Mouse (Mus musculus): ENCODE data around the gene Fam78a. TPM values are rescaled to one million over a fixed set of nuclear protein-coding genes. Genes with fewer than 3 reads are reported as not detected.
A peak's percentile ranks its signal among the peaks of the same experiment; 100 is the strongest.

The Fam78a gene
- polyA plus RNA-seq, 1 experiment from 2014 or later, result 3.8 TPM

DNA sequence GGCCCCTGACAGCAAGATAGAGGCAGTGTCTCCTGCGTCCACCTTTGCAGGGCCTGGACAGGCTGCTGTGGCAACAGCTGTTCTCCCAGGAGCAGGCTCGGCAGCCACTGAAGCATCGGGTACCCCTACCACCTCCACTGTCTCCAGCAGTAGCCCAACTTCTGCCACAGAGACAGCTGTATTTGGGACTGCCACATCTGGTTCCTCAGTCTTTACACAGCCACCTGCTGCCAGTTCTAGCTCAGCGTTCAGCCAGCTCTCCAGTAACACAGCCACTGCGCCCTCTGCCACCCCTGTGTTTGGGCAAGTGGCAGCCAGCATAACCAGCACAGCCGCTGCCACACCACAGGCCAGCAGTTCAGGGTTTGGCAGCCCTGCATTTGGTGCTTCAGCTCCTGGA, 50.5 kb downstream of the Fam78a start:
- Histone ChIP-seq H3K4me3 (ENCODE audit: low read depth, low read length) (no peak overlapping the region), H3K36me3 (replicated peaks; ENCODE audit: insufficient read depth, low read length) (peaks cover 71% of the 10 kb centered on the region), H3K9ac (replicated peaks) (no peak overlapping the region), H3K4me1 (ENCODE audit: insufficient read depth) (0 out of 2 replicates have a peak, but pooled peaks cover 5% of the 10 kb centered on the region), H3K27me3 (ENCODE audit: insufficient read depth, low read length) (no peaks in the 10 kb centered on the region), H3K4me2 (ENCODE audit: low read depth, low read length) (no peak overlapping the region), H3K27ac (ENCODE audit: low read depth) (no peak overlapping the region), H3K9me3 (ENCODE audit: low read length) (no peaks in the 10 kb centered on the region)
- no peak for TF ChIP-seq CTCF (IDR thresholded peaks at IDR 0.05; ENCODE audit: low read depth)
- ATAC-seq (no peak), DNase-seq (no peak)
- WGBS (ENCODE audit: insufficient replicate concordance), result 86% methylated on average over 6 of the region's 6 CpGs

DNA sequence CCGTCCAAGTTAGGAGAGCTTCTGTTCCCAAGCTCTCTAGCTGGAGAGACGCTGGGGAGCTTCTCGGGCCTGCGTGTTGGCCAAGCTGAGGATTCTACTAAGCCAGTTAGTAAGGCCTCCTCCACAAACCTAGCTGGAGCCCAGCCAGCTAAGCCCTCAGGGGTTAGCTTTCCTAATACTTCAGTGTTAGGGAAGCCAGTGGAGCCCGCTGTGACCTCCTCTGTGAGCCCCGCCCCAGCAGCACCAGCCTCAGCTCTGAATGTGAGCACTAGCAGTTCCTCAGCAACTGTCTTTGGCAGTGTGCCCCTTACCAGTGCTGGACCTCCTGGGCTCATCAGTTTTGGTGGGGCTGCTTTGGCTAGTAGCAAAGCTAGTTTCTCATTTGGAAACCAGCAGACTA, 51.2 kb downstream of the Fam78a start:
- ATAC-seq (no peak), DNase-seq (no peak)
- H3K27me3 ChIP-seq (ENCODE audit: insufficient read depth, low read length), result no peaks in the 10 kb centered on the region
- no peak overlapping the region for H3K9ac ChIP-seq (replicated peaks)
- H3K9me3 ChIP-seq (ENCODE audit: low read length), result no peaks in the 10 kb centered on the region
- H3K36me3 ChIP-seq (replicated peaks; ENCODE audit: insufficient read depth, low read length), result peaks cover 69% of the 10 kb centered on the region
- H3K27ac ChIP-seq (ENCODE audit: low read depth), result no peak overlapping the region
- 91% methylated on average over 6 of the region's 6 CpGs for WGBS (ENCODE audit: insufficient replicate concordance)
- no peak overlapping the region for H3K4me2 ChIP-seq (ENCODE audit: low read depth, low read length)
- no peak overlapping the region for H3K4me3 ChIP-seq (ENCODE audit: low read depth, low read length)
- TF ChIP-seq CTCF (IDR thresholded peaks at IDR 0.05; ENCODE audit: low read depth) (no peak), EP300 (IDR thresholded peaks at IDR 0.05; ENCODE audit: low read depth) (no peak)
- 0 out of 2 replicates have a peak, but pooled peaks cover 5% of the 10 kb centered on the region for H3K4me1 ChIP-seq (ENCODE audit: insufficient read depth)

DNA sequence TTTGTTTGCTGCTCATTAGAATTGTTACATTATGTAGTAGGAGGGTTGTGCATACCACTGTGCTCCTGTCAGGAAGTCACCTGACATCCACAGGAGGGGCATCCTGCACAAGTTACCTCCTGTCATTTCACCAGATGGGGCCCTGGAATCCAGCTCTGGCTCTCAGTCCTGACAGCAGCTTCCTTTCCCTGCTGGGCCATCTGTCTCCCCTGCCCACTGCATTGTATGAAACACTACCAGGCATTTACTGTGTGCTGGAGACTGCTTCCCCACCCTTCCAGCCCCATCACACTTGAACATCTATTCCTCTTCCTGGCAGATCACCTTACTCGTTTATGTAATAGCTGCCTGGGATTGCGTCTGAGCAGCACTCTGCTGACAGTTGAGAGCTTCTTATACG, 55.0 kb downstream of the Fam78a start:
- no peak overlapping the region for H3K27ac ChIP-seq (ENCODE audit: low read depth)
- H3K27me3 ChIP-seq (ENCODE audit: insufficient read depth, low read length), result no peaks in the 10 kb centered on the region
- H3K36me3 ChIP-seq (replicated peaks; ENCODE audit: insufficient read depth, low read length), result peaks cover 81% of the 10 kb centered on the region
- no peak overlapping the region for H3K4me2 ChIP-seq (ENCODE audit: low read depth, low read length)
- WGBS (ENCODE audit: insufficient replicate concordance), result 67% methylated on average over 3 of the region's 3 CpGs
- no peaks in the 10 kb centered on the region for H3K4me1 ChIP-seq (ENCODE audit: insufficient read depth)
- H3K9me3 ChIP-seq (ENCODE audit: low read length), result no peaks in the 10 kb centered on the region
- no peak overlapping the region for H3K9ac ChIP-seq (replicated peaks)
- ATAC-seq (no peak), DNase-seq (no peak)
- no peak for TF ChIP-seq CTCF (IDR thresholded peaks at IDR 0.05; ENCODE audit: low read depth)
- no peak for TF ChIP-seq EP300 (IDR thresholded peaks at IDR 0.05; ENCODE audit: low read depth)
- no peak overlapping the region for H3K4me3 ChIP-seq (ENCODE audit: low read depth, low read length)

DNA sequence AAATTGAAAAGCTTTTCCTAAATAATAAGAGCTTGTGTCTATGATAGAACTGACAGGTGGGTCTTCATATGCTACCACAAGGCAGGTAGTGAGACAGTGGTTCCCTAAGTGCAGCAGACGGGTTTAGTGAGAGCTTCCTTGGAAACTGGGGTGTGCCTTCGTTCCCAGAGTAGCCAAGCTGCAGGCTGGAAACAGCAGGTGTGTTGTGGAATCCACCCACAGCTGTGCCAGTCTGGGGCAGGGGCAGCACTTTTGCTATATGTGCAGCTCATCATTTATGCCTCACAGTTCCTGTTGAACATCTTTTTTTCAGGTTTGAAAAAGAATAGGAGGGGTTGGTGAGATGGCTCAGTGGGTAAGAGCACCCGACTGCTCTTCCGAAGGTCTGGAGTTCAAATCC, 60.3 kb downstream of the Fam78a start:
- Histone ChIP-seq H3K27me3 (ENCODE audit: insufficient read depth, low read length) (no peaks in the 10 kb centered on the region), H3K27ac (ENCODE audit: low read depth) (no peak overlapping the region), H3K4me3 (ENCODE audit: low read depth, low read length) (no peak overlapping the region), H3K9me3 (ENCODE audit: low read length) (no peaks in the 10 kb centered on the region), H3K4me1 (ENCODE audit: insufficient read depth) (no peaks in the 10 kb centered on the region), H3K9ac (replicated peaks) (no peak overlapping the region), H3K36me3 (replicated peaks; ENCODE audit: insufficient read depth, low read length) (peaks cover 72% of the 10 kb centered on the region), H3K4me2 (ENCODE audit: low read depth, low read length) (no peak overlapping the region)
- no peak for ATAC-seq
- no peak for TF ChIP-seq CTCF (IDR thresholded peaks at IDR 0.05; ENCODE audit: low read depth)
- TF ChIP-seq EP300 (IDR thresholded peaks at IDR 0.05; ENCODE audit: low read depth), result no peak
- WGBS (ENCODE audit: insufficient replicate concordance), result 85% methylated on average over 4 of the region's 4 CpGs
- no peak for DNase-seq

DNA sequence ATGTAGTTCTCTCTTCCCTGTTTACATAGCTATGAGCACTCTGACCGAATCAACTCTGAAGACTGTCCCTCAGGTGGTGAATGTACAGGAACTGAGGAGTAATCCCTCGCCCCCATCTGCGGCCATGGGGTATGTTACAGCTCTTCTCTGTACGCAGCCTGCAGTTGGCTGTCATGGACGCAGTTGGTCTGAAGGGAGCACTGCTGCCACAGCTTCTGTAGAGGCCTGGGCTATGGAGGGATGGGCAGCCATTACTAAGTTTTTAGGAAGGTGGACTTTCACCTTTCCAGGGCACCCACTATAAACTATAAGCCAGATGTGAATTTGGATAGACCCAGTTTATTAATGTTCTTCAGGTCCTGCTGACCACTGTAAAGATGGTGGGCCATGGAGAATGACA, 64.4 kb downstream of the Fam78a start:
- no peak overlapping the region for H3K4me2 ChIP-seq (ENCODE audit: low read depth, low read length)
- TF ChIP-seq CTCF (IDR thresholded peaks at IDR 0.05; ENCODE audit: low read depth) (peak; percentile 22; the same call in 1 of the 2 replicates), EP300 (IDR thresholded peaks at IDR 0.05; ENCODE audit: low read depth) (no peak)
- no peaks in the 10 kb centered on the region for H3K27me3 ChIP-seq (ENCODE audit: insufficient read depth, low read length)
- no peak overlapping the region for H3K9ac ChIP-seq (replicated peaks)
- DNase-seq (no peak), ATAC-seq (no peak)
- no peaks in the 10 kb centered on the region for H3K4me1 ChIP-seq (ENCODE audit: insufficient read depth)
- no peaks in the 10 kb centered on the region for H3K9me3 ChIP-seq (ENCODE audit: low read length)
- H3K27ac ChIP-seq (ENCODE audit: low read depth), result no peak overlapping the region
- H3K36me3 ChIP-seq (replicated peaks; ENCODE audit: insufficient read depth, low read length), result peaks cover 73% of the 10 kb centered on the region
- H3K4me3 ChIP-seq (ENCODE audit: low read depth, low read length), result no peak overlapping the region
- WGBS (ENCODE audit: insufficient replicate concordance), result 83% methylated on average over 5 of the region's 5 CpGs

DNA sequence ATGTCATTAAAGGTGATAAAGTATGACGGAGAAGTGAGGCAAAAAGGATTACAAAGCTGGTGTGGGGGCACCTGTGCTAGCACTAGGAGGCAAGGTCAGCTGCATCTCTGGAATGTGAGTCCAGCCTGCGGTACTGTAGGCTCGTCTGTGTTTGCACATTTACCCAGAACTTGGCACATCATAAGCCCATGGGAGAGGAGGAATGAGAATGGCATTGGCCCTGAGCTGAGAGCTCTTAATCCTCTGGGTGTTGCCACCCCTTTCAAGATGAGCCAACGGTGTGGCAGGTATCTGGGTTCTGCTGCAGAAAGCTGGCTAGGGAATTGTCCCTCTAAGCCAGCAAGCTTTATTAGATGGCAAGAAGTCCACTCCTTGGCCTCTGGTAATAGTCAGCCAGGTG, 65.0 kb downstream of the Fam78a start:
- no peak overlapping the region for H3K4me3 ChIP-seq (ENCODE audit: low read depth, low read length)
- no peak overlapping the region for H3K27ac ChIP-seq (ENCODE audit: low read depth)
- H3K36me3 ChIP-seq (replicated peaks; ENCODE audit: insufficient read depth, low read length), result peaks cover 70% of the 10 kb centered on the region
- H3K27me3 ChIP-seq (ENCODE audit: insufficient read depth, low read length), result no peaks in the 10 kb centered on the region
- TF ChIP-seq EP300 (IDR thresholded peaks at IDR 0.05; ENCODE audit: low read depth) (no peak), CTCF (IDR thresholded peaks at IDR 0.05; ENCODE audit: low read depth) (no peak)
- H3K9ac ChIP-seq (replicated peaks), result no peak overlapping the region
- WGBS (ENCODE audit: insufficient replicate concordance), result 86% methylated on average over 4 of the region's 4 CpGs
- ATAC-seq (no peak), DNase-seq (no peak)
- H3K4me1 ChIP-seq (ENCODE audit: insufficient read depth), result no peaks in the 10 kb centered on the region
- no peak overlapping the region for H3K4me2 ChIP-seq (ENCODE audit: low read depth, low read length)
- H3K9me3 ChIP-seq (ENCODE audit: low read length), result no peaks in the 10 kb centered on the region

DNA sequence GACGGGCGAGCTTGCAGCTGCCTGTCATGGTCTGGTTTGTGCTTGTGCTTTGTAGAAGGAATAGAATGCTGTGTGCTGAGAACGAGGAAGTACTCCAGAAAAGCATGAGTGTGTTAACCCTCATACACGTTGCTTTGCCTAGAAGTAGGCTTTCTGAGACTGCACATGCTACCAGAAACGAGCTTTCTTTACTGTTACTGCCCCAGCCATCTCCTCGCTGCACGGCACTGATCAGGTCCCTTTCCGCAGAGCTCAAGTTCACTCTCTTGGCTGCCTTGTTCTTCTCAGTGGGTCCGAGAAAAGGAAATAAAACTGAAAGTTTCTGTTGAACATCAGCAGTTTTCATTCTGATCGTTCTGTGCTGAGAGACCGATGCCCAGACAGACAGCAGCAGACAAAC, 75.9 kb downstream of the Fam78a start:
- no peak overlapping the region for H3K9ac ChIP-seq (replicated peaks)
- no peaks in the 10 kb centered on the region for H3K9me3 ChIP-seq (ENCODE audit: low read length)
- ATAC-seq (no peak), DNase-seq (no peak)
- 81% methylated on average over 11 of the region's 11 CpGs for WGBS (ENCODE audit: insufficient replicate concordance)
- no peak overlapping the region for H3K4me3 ChIP-seq (ENCODE audit: low read depth, low read length)
- H3K27ac ChIP-seq (ENCODE audit: low read depth), result no peak overlapping the region
- no peaks in the 10 kb centered on the region for H3K27me3 ChIP-seq (ENCODE audit: insufficient read depth, low read length)
- H3K4me2 ChIP-seq (ENCODE audit: low read depth, low read length), result no peak overlapping the region
- no peak for TF ChIP-seq EP300 (IDR thresholded peaks at IDR 0.05; ENCODE audit: low read depth)
- no peak for TF ChIP-seq CTCF (IDR thresholded peaks at IDR 0.05; ENCODE audit: low read depth)
- H3K4me1 ChIP-seq (ENCODE audit: insufficient read depth), result no peaks in the 10 kb centered on the region
- peaks cover 72% of the 10 kb centered on the region for H3K36me3 ChIP-seq (replicated peaks; ENCODE audit: insufficient read depth, low read length)

Measured in liver, postnatal 0 days (tissue).